Mouse (Mus musculus): ENCODE data around the gene Osbpl5. TPM values are rescaled to one million over a fixed set of nuclear protein-coding genes. Genes with fewer than 3 reads are reported as not detected.
A peak's percentile ranks its signal among the peaks of the same experiment; 100 is the strongest.

Gene Osbpl5
- polyA plus RNA-seq, 1 experiment = 6.7 TPM

GRCm38 (mm10) chr7:143711381-143711780 lies 45.4 kb downstream of the Osbpl5 start:
- no peak overlapping the region for H3K4me3 ChIP-seq (replicated peaks; ENCODE audit: control insufficient read depth, low read depth, low read length)
- no peaks in the 10 kb centered on the region; the same call in 1 of the 2 replicates for H3K4me1 ChIP-seq (ENCODE audit: control insufficient read depth, insufficient read depth, low read length)
- 61% methylated on average over 7 of the region's 7 CpGs for WGBS
- no peak overlapping the region for H3K27ac ChIP-seq (ENCODE audit: control insufficient read depth, insufficient read depth, low read depth, low read length, poor library complexity)
- TF ChIP-seq POLR2A (IDR thresholded peaks at IDR 0.05; ENCODE audit: borderline replicate concordance, control insufficient read depth, low read depth, low read length) = no peak
- TF ChIP-seq CTCF (IDR thresholded peaks at IDR 0.05; ENCODE audit: control insufficient read depth, insufficient read depth, low read length) = no peak

- no peak overlapping the region for H3K27ac ChIP-seq (ENCODE audit: control insufficient read depth, insufficient read depth, low read depth, low read length, poor library complexity)
- whole genome bisulfite sequencing = 83% methylated on average over 7 of the region's 7 CpGs
- H3K4me1 ChIP-seq (ENCODE audit: control insufficient read depth, insufficient read depth, low read length) = no peaks in the 10 kb centered on the region; the same call in 1 of the 2 replicates
- TF ChIP-seq CTCF (IDR thresholded peaks at IDR 0.05; ENCODE audit: control insufficient read depth, insufficient read depth, low read length) = no peak
- TF ChIP-seq POLR2A (IDR thresholded peaks at IDR 0.05; ENCODE audit: borderline replicate concordance, control insufficient read depth, low read depth, low read length) = no peak
- no peak overlapping the region for H3K4me3 ChIP-seq (replicated peaks; ENCODE audit: control insufficient read depth, low read depth, low read length)
Measured at GRCm38 (mm10) chr7:143709395-143709794, 47.4 kb downstream of the Osbpl5 start.

- Histone ChIP-seq H3K4me1 (ENCODE audit: control insufficient read depth, insufficient read depth, low read length) (no peaks in the 10 kb centered on the region), H3K27ac (ENCODE audit: control insufficient read depth, insufficient read depth, low read depth, low read length, poor library complexity) (no peak overlapping the region), H3K4me3 (replicated peaks; ENCODE audit: control insufficient read depth, low read depth, low read length) (no peak overlapping the region)
- TF ChIP-seq CTCF (IDR thresholded peaks at IDR 0.05; ENCODE audit: control insufficient read depth, insufficient read depth, low read length) = peak; percentile 91
- no peak for TF ChIP-seq POLR2A (IDR thresholded peaks at IDR 0.05; ENCODE audit: borderline replicate concordance, control insufficient read depth, low read depth, low read length)
- WGBS = 40% methylated on average over 7 of the region's 7 CpGs
Measured at GRCm38 (mm10) chr7:143706697-143707438, 49.9 kb downstream of the Osbpl5 start.

GRCm38 (mm10) chr7:143696140-143696539 lies 60.6 kb downstream of the Osbpl5 start:
- H3K27ac ChIP-seq (ENCODE audit: control insufficient read depth, insufficient read depth, low read depth, low read length, poor library complexity) = no peak overlapping the region
- no peak overlapping the region for H3K4me3 ChIP-seq (replicated peaks; ENCODE audit: control insufficient read depth, low read depth, low read length)
- TF ChIP-seq CTCF (IDR thresholded peaks at IDR 0.05; ENCODE audit: control insufficient read depth, insufficient read depth, low read length) (no peak), POLR2A (IDR thresholded peaks at IDR 0.05; ENCODE audit: borderline replicate concordance, control insufficient read depth, low read depth, low read length) (no peak)
- 74% methylated on average over 2 of the region's 2 CpGs for WGBS
- H3K4me1 ChIP-seq (ENCODE audit: control insufficient read depth, insufficient read depth, low read length) = no peaks in the 10 kb centered on the region

GRCm38 (mm10) chr7:143694550-143694949 lies 62.2 kb downstream of the Osbpl5 start:
- TF ChIP-seq POLR2A (IDR thresholded peaks at IDR 0.05; ENCODE audit: borderline replicate concordance, control insufficient read depth, low read depth, low read length) = no peak
- TF ChIP-seq CTCF (IDR thresholded peaks at IDR 0.05; ENCODE audit: control insufficient read depth, insufficient read depth, low read length) = no peak
- Histone ChIP-seq H3K4me1 (ENCODE audit: control insufficient read depth, insufficient read depth, low read length) (peaks cover 2% of the 10 kb centered on the region), H3K4me3 (replicated peaks; ENCODE audit: control insufficient read depth, low read depth, low read length) (no peak overlapping the region), H3K27ac (ENCODE audit: control insufficient read depth, insufficient read depth, low read depth, low read length, poor library complexity) (no peak overlapping the region)
- 89% methylated on average over 7 of the region's 7 CpGs for WGBS

- 84% methylated on average over 12 of the region's 12 CpGs for WGBS
- Histone ChIP-seq H3K27ac (ENCODE audit: control insufficient read depth, insufficient read depth, low read depth, low read length, poor library complexity) (no peak overlapping the region), H3K4me3 (replicated peaks; ENCODE audit: control insufficient read depth, low read depth, low read length) (no peak overlapping the region), H3K4me1 (ENCODE audit: control insufficient read depth, insufficient read depth, low read length) (peaks cover 2% of the 10 kb centered on the region)
- no peak for TF ChIP-seq CTCF (IDR thresholded peaks at IDR 0.05; ENCODE audit: control insufficient read depth, insufficient read depth, low read length)
- no peak for TF ChIP-seq POLR2A (IDR thresholded peaks at IDR 0.05; ENCODE audit: borderline replicate concordance, control insufficient read depth, low read depth, low read length)
Measured at GRCm38 (mm10) chr7:143692746-143693510, 63.9 kb downstream of the Osbpl5 start.

- 89% methylated on average over 4 of the region's 4 CpGs for WGBS
- TF ChIP-seq CTCF (IDR thresholded peaks at IDR 0.05; ENCODE audit: control insufficient read depth, insufficient read depth, low read length) = no peak
- no peak for TF ChIP-seq POLR2A (IDR thresholded peaks at IDR 0.05; ENCODE audit: borderline replicate concordance, control insufficient read depth, low read depth, low read length)
- peaks cover 2% of the 10 kb centered on the region for H3K4me1 ChIP-seq (ENCODE audit: control insufficient read depth, insufficient read depth, low read length)
- H3K27ac ChIP-seq (ENCODE audit: control insufficient read depth, insufficient read depth, low read depth, low read length, poor library complexity) = no peak overlapping the region
- H3K4me3 ChIP-seq (replicated peaks; ENCODE audit: control insufficient read depth, low read depth, low read length) = no peak overlapping the region
Measured at GRCm38 (mm10) chr7:143691909-143692308, 64.9 kb downstream of the Osbpl5 start.

GRCm38 (mm10) chr7:143691181-143691580 lies 65.6 kb downstream of the Osbpl5 start:
- WGBS = 78% methylated on average over 5 of the region's 5 CpGs
- Histone ChIP-seq H3K4me3 (replicated peaks; ENCODE audit: control insufficient read depth, low read depth, low read length) (no peak overlapping the region), H3K27ac (ENCODE audit: control insufficient read depth, insufficient read depth, low read depth, low read length, poor library complexity) (no peak overlapping the region), H3K4me1 (ENCODE audit: control insufficient read depth, insufficient read depth, low read length) (peaks cover 2% of the 10 kb centered on the region)
- no peak for TF ChIP-seq CTCF (IDR thresholded peaks at IDR 0.05; ENCODE audit: control insufficient read depth, insufficient read depth, low read length)
- no peak for TF ChIP-seq POLR2A (IDR thresholded peaks at IDR 0.05; ENCODE audit: borderline replicate concordance, control insufficient read depth, low read depth, low read length)
